Mouse (Mus musculus): Measurements from ENCODE around the gene Rnf149. TPM values are rescaled to one million over a fixed set of nuclear protein-coding genes. Genes with fewer than 3 reads are reported as not detected.

Gene Rnf149
- polyA plus RNA-seq, 1 experiment: 35.4 TPM

- Histone ChIP-seq H3K9ac (ENCODE audit: low read depth, poor library complexity, severe bottlenecking) (no peak overlapping the region), H3K4me1 (ENCODE audit: control insufficient read depth, insufficient read depth, low read length) (peaks cover 2% of the 10 kb centered on the region), H3K9me3 (replicated peaks; ENCODE audit: control insufficient read depth, insufficient read depth, low read length, poor library complexity, severe bottlenecking) (no peaks in the 10 kb centered on the region), H3K4me3 (ENCODE audit: low read depth, low read length) (no peak overlapping the region), H3K27me3 (ENCODE audit: control insufficient read depth, insufficient read depth, low read length, poor library complexity, severe bottlenecking) (no peaks in the 10 kb centered on the region), H3K27ac (ENCODE audit: insufficient read depth, low read length) (no peak overlapping the region), H3K36me3 (ENCODE audit: control insufficient read depth, insufficient read depth, low read length, poor library complexity, severe bottlenecking) (no peaks in the 10 kb centered on the region; the same call in 1 of the 2 replicates)
- no peak for TF ChIP-seq POLR2A (IDR thresholded peaks at IDR 0.05; ENCODE audit: insufficient read depth, low read length)
- TF ChIP-seq EP300 (IDR thresholded peaks at IDR 0.05; ENCODE audit: insufficient read depth, low read depth, low read length): no peak
- TF ChIP-seq CTCF (IDR thresholded peaks at IDR 0.05; ENCODE audit: low read depth, low read length): no peak
Observed at GRCm38 (mm10) chr1:39571653-39572052, 5.6 kb downstream of the Rnf149 start.

- H3K9ac ChIP-seq (ENCODE audit: low read depth, poor library complexity, severe bottlenecking): no peak overlapping the region
- H3K4me3 ChIP-seq (ENCODE audit: low read depth, low read length): no peak overlapping the region
- peaks cover 7% of the 10 kb centered on the region for H3K36me3 ChIP-seq (ENCODE audit: control insufficient read depth, insufficient read depth, low read length, poor library complexity, severe bottlenecking)
- TF ChIP-seq EP300 (IDR thresholded peaks at IDR 0.05; ENCODE audit: insufficient read depth, low read depth, low read length) (no peak), CTCF (IDR thresholded peaks at IDR 0.05; ENCODE audit: low read depth, low read length) (no peak), POLR2A (IDR thresholded peaks at IDR 0.05; ENCODE audit: insufficient read depth, low read length) (no peak)
- H3K4me1 ChIP-seq (ENCODE audit: control insufficient read depth, insufficient read depth, low read length): peaks cover 2% of the 10 kb centered on the region
- no peaks in the 10 kb centered on the region for H3K9me3 ChIP-seq (replicated peaks; ENCODE audit: control insufficient read depth, insufficient read depth, low read length, poor library complexity, severe bottlenecking)
- no peak overlapping the region for H3K27ac ChIP-seq (ENCODE audit: insufficient read depth, low read length)
- H3K27me3 ChIP-seq (ENCODE audit: control insufficient read depth, insufficient read depth, low read length, poor library complexity, severe bottlenecking): no peaks in the 10 kb centered on the region
Observed at GRCm38 (mm10) chr1:39568079-39568478, 9.1 kb downstream of the Rnf149 start.

- Histone ChIP-seq H3K9me3 (replicated peaks; ENCODE audit: control insufficient read depth, insufficient read depth, low read length, poor library complexity, severe bottlenecking) (no peaks in the 10 kb centered on the region), H3K27ac (ENCODE audit: insufficient read depth, low read length) (no peak overlapping the region), H3K4me1 (ENCODE audit: control insufficient read depth, insufficient read depth, low read length) (peaks cover 3% of the 10 kb centered on the region), H3K4me3 (ENCODE audit: low read depth, low read length) (no peak overlapping the region), H3K36me3 (ENCODE audit: control insufficient read depth, insufficient read depth, low read length, poor library complexity, severe bottlenecking) (peaks cover 19% of the 10 kb centered on the region), H3K9ac (ENCODE audit: low read depth, poor library complexity, severe bottlenecking) (no peak overlapping the region), H3K27me3 (ENCODE audit: control insufficient read depth, insufficient read depth, low read length, poor library complexity, severe bottlenecking) (no peaks in the 10 kb centered on the region)
- no peak for TF ChIP-seq POLR2A (IDR thresholded peaks at IDR 0.05; ENCODE audit: insufficient read depth, low read length)
- no peak for TF ChIP-seq EP300 (IDR thresholded peaks at IDR 0.05; ENCODE audit: insufficient read depth, low read depth, low read length)
- TF ChIP-seq CTCF (IDR thresholded peaks at IDR 0.05; ENCODE audit: low read depth, low read length): no peak
Observed at GRCm38 (mm10) chr1:39564603-39565002, 12.6 kb downstream of the Rnf149 start.

- no peak overlapping the region for H3K9ac ChIP-seq (ENCODE audit: low read depth, poor library complexity, severe bottlenecking)
- H3K9me3 ChIP-seq (replicated peaks; ENCODE audit: control insufficient read depth, insufficient read depth, low read length, poor library complexity, severe bottlenecking): no peaks in the 10 kb centered on the region
- TF ChIP-seq EP300 (IDR thresholded peaks at IDR 0.05; ENCODE audit: insufficient read depth, low read depth, low read length): no peak
- TF ChIP-seq CTCF (IDR thresholded peaks at IDR 0.05; ENCODE audit: low read depth, low read length): no peak
- no peak for TF ChIP-seq POLR2A (IDR thresholded peaks at IDR 0.05; ENCODE audit: insufficient read depth, low read length)
- no peak overlapping the region for H3K27ac ChIP-seq (ENCODE audit: insufficient read depth, low read length)
- no peaks in the 10 kb centered on the region for H3K27me3 ChIP-seq (ENCODE audit: control insufficient read depth, insufficient read depth, low read length, poor library complexity, severe bottlenecking)
- H3K4me1 ChIP-seq (ENCODE audit: control insufficient read depth, insufficient read depth, low read length): peaks cover 3% of the 10 kb centered on the region
- no peak overlapping the region for H3K4me3 ChIP-seq (ENCODE audit: low read depth, low read length)
- peaks cover 26% of the 10 kb centered on the region for H3K36me3 ChIP-seq (ENCODE audit: control insufficient read depth, insufficient read depth, low read length, poor library complexity, severe bottlenecking)
Observed at GRCm38 (mm10) chr1:39563161-39563560, 14.0 kb downstream of the Rnf149 start.

GRCm38 (mm10) chr1:39561920-39562319 is 15.3 kb downstream of the Rnf149 start:
- H3K36me3 ChIP-seq (ENCODE audit: control insufficient read depth, insufficient read depth, low read length, poor library complexity, severe bottlenecking): peaks cover 26% of the 10 kb centered on the region
- H3K27me3 ChIP-seq (ENCODE audit: control insufficient read depth, insufficient read depth, low read length, poor library complexity, severe bottlenecking): no peaks in the 10 kb centered on the region
- H3K4me3 ChIP-seq (ENCODE audit: low read depth, low read length): no peak overlapping the region
- no peak overlapping the region for H3K9ac ChIP-seq (ENCODE audit: low read depth, poor library complexity, severe bottlenecking)
- no peak overlapping the region for H3K27ac ChIP-seq (ENCODE audit: insufficient read depth, low read length)
- H3K9me3 ChIP-seq (replicated peaks; ENCODE audit: control insufficient read depth, insufficient read depth, low read length, poor library complexity, severe bottlenecking): no peaks in the 10 kb centered on the region
- TF ChIP-seq CTCF (IDR thresholded peaks at IDR 0.05; ENCODE audit: low read depth, low read length) (no peak), POLR2A (IDR thresholded peaks at IDR 0.05; ENCODE audit: insufficient read depth, low read length) (no peak), EP300 (IDR thresholded peaks at IDR 0.05; ENCODE audit: insufficient read depth, low read depth, low read length) (no peak)
- H3K4me1 ChIP-seq (ENCODE audit: control insufficient read depth, insufficient read depth, low read length): peaks cover 3% of the 10 kb centered on the region

DNA sequence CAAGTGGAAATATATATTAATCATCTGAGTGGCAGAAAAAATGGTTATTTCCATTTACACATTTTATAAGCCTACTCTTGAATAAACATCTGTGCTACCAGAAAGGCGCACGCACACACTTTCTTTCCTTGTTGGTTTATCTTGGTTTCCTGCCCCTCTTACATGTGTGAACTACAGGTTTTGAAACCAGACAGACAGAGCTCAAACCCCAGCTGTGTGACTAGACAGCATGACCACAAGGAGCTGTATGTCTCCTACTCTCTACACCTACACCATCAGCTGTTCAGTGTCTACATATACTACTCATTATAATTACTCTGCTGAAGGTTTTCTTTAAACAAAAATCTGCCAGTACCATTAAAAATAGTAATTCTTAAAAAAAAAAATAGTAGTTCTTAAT is 18.2 kb downstream of the Rnf149 start:
- no peak overlapping the region for H3K9ac ChIP-seq (ENCODE audit: low read depth, poor library complexity, severe bottlenecking)
- no peaks in the 10 kb centered on the region for H3K27me3 ChIP-seq (ENCODE audit: control insufficient read depth, insufficient read depth, low read length, poor library complexity, severe bottlenecking)
- H3K9me3 ChIP-seq (replicated peaks; ENCODE audit: control insufficient read depth, insufficient read depth, low read length, poor library complexity, severe bottlenecking): no peaks in the 10 kb centered on the region
- H3K4me3 ChIP-seq (ENCODE audit: low read depth, low read length): no peak overlapping the region
- H3K36me3 ChIP-seq (ENCODE audit: control insufficient read depth, insufficient read depth, low read length, poor library complexity, severe bottlenecking): peaks cover 30% of the 10 kb centered on the region
- TF ChIP-seq CTCF (IDR thresholded peaks at IDR 0.05; ENCODE audit: low read depth, low read length) (no peak), POLR2A (IDR thresholded peaks at IDR 0.05; ENCODE audit: insufficient read depth, low read length) (no peak), EP300 (IDR thresholded peaks at IDR 0.05; ENCODE audit: insufficient read depth, low read depth, low read length) (no peak)
- H3K27ac ChIP-seq (ENCODE audit: insufficient read depth, low read length): no peak overlapping the region
- H3K4me1 ChIP-seq (ENCODE audit: control insufficient read depth, insufficient read depth, low read length): peaks cover 1% of the 10 kb centered on the region
